Mouse (Mus musculus): Measurements from ENCODE around the gene Sec14l4.
"Not testable (repeated sequence)": the region's sequence is repeated elsewhere in the genome, so short reads cannot be mapped to it uniquely, and the experiment has no call there.

Gene Sec14l4

DNA sequence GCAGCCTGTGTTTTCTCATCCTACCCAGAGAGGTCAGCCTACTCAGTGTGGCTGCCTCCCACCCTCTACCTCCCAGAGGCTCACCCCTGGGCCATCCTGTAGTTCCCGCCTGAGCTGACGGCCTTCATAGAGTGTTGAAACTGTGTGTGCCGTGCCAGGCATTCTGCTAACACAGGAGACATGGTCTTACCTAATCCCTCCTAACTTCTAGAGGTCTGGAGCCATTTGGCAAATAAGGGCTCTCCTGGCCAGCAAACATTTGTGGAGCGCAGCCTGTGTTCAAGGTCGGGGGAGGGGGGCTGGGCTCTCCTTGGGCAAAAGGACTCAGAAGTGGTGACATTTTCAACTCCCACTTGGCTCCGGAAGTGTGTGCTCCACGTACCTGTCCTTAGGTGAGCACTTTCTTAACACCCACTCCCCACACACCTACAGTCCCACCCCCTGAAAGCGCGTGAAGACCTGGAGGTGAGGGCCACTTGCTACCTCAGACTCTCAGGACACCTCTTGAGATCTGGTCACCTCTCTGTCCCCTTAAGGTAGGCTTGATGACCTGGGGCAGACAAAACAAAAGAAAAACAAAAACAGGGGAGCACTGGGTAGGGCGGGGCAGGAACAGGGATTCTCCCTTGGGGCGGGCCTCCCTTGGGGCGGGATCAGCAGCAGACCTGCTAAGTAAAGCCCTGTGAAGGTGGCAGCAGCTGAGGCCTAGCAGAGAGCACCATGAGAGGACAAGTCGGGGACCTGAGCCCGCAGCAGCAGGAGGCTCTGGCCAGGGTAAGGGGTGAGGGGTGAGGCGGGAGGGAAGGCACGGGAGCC, at the start of gene Sec14l4:
TSS of gene Sec14l4 (plus strand) at position 337 of the 816 bp plus-strand sequence.
- in situ Hi-C loops (cut with MboI, MseI) = no loop called here

DNA sequence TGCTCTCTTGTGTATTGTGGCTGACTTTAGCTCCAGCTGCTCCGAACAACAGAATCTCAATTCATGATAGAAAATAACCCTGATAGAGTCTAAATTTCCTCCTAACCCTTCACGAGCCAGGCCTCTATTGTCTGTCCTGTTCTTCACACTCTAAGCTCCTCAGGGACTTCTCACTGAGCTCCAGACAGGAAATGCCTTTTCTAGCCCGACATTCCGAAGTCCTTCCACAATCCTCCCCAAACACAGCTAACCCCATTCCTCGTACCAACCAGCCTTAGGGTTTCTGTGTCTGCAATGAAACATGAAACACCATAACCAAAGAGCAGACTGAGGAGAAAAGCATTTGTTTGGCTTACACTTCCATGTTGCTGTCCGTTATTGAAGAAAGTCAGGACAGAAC, 49.7 kb upstream of the Sec14l4 start:
- in situ Hi-C loops (cut with MboI, MseI) = no loop called here

DNA sequence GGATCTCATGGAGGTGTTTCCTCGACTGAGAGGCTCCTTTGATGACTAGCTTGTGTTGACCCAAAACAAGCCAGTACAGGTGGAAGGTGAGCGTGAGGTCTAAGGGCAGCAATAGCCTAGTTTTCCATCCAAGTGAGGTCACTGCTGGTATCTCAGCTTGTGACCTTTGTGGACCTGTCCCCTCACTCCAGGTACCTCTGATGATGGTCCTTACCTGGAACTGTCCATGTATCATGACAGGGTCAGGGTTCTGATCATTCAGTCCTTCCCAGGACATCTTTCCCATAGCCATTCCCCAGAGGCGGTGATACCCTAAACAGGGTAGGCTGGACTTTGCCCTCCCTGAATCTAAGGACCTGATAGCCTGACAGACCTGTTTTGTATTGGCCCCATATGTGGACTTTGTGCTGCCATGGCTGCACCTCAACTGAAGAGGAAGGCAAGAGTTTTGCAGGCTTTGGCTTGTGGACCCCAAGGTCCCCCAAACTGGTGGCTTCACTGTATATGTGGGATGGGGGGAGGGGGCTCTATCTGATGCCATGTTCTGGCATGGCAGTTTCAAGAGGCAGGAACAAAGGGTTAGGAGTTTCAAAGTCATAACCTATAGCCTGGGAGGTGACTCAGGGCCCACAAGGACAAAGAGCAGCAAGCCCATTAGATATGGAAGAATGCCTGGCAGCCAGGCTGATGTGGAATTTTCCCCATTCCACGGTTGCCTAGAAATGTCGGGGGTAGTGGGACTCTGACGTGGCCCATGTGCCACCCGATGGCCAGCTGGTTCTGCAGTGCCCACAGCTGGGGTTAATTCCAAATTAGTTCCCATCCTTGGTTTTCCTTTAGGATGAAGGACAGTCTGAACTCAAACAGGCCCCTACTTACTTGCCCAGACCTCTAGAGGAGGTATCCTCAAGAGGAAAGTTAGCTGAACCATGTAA, 48.7 kb upstream of the Sec14l4 start:
- in situ Hi-C loops (cut with MboI, MseI) = no loop called here

DNA sequence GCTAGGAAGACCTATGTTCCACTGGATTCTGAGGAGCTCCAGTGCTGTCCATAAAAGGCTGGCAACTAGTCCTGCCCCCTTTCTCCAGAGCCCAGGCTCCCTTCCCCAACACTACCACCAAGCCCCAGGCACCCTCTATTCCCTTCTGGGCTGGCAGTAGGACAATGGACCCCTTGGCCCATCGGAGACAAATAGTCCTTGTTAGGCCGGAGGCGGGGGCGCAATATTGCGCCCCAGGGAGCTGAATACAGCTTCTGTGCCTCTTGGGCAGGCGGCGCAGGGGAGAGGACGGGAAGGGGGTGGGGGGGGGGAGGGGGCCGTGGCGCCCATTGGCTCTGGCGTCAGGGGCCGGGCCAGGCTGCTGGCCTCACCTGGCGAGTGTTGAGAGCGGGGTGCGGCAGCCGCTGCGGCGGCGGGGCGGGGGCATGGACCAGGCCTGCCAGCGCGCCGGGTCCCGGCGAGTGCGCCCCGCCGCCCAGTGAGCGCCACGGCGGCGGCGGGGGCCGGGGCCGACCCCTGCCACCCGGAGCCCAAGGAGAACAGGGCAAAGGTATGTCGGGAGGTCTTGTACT, 47.9 kb upstream of the Sec14l4 start, which contains the start of gene Gal3st1:
TSS of gene Gal3st1 (plus strand) at position 346 of the 572 bp plus-strand sequence.
- in situ Hi-C loops (cut with MboI, MseI) = no loop called here

DNA sequence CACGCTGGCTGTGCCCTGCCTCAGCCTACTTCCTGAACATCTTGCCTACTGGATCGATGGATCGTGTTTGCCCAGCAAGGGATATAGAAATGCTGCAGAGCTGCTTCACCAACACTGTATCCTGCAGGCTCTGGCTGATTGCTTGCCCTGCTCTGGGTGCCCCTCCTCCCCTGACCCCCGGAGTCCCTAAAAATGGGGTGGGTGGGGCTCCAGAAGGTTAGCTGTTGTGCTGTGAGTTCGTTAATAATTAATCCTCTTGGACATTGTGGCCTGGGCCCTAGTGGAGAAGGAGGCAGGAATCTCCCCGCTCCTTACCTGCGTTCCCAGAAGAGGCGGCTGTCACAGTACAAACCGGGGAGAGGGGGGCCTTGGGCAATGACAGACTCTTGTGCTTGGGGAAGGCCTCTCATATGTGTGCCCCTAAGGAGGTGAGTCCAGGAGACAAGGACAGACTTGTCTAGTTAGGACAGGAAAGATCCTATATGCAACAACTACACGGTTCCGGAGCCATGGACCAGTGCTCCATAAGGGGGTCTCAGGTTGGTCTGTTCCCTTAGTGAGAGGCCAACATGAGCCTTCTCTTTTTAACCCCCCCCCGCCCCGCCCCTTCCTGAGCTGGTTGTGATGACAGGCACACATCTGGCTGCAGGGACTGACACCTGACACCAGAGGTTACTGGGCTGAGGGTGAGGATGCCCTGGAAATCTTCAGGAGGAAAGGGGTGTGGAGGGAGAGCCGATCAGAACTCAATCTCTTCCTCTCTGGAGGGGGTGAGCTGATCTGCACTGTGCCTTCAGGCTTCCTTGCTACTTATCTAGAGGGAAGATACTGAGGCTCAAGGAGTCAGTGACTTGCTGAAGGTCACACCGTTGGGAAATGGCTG, 47.2 kb upstream of the Sec14l4 start:
- in situ Hi-C loops (cut with MboI, MseI) = no loop called here

DNA sequence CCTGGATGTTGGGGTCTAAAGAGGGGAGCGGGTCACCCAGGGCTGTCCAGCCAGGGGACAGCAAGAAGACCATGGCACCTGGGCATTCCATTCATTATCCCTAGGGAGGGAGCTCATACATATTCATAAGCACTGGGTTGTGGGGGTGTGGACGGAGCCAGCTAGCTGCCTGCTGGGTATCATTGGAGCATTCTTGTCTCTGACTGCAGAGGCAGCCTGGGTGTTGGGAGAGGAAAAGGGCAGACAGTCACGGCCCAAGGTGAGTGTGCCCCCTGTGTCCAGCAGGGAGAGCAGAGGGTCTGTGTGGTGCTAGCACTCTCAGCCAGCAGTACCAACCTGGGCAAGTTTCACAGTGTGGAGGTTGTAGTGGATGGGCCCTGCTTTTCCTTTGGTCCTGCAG, 41.5 kb upstream of the Sec14l4 start:
- in situ Hi-C loops (cut with MboI, MseI) = no loop called here

DNA sequence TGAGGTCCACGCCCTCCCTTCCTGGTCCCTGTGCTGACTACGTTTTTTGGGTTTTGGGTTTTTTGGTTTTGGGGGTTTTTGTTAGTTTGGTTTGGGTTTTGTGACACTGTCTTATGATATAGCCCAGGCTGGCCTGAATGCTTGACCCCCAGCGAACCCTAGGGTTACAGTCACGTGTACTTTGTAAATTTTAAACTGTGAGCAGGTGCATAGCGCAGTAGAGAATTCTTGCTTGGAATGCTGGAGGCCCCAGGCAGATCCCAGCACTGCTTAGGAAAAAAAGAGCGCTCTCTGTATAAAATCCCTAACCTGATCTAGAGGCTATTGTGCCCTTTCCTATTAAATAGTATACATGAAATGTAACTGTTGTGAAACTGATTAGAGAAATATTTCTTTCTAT, 38.1 kb upstream of the Sec14l4 start:
- in situ Hi-C loops (cut with MboI, MseI) = no loop called here

DNA sequence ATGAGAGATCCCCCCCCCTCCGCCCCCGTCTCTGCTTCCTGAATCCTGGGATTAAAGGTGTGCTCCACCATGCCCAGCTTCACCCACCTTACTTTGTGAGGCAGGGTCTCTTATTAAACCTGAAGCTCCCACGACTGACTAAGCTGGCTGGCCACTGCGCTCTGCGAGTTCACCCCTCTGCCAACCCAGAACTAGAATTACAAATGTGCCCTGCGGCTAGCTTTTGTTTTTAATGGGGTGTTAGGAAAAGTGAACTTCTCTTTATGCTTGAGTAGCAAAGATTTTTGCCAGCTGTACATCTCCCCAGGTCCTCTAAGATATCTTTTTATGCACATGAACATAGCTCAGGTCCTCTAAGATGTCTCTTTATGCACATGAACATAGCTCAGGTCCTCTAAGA, 37.3 kb upstream of the Sec14l4 start:
- in situ Hi-C loops (cut with MboI, MseI) = no loop called here

DNA sequence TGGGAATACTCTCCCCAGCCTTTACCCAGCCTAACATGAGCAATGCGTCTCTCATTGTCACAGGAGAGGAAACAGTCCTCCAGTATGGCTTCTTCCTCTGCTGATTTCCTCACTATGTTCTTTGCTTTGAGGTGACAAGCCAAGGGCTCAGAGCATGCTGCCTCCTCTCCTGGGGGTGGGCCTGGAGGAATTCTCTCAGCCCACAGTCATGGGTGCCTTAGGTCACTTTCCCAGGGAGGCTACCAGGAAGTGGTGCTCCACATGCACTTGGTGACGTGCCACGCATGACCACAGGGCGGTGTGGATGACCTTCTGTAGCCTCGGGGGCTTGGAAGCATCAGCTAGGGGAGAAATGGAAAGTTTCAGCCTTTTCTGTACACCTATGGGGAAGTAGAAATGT, 35.8 kb upstream of the Sec14l4 start:
- in situ Hi-C loops (cut with MboI, MseI) = no loop called here

DNA sequence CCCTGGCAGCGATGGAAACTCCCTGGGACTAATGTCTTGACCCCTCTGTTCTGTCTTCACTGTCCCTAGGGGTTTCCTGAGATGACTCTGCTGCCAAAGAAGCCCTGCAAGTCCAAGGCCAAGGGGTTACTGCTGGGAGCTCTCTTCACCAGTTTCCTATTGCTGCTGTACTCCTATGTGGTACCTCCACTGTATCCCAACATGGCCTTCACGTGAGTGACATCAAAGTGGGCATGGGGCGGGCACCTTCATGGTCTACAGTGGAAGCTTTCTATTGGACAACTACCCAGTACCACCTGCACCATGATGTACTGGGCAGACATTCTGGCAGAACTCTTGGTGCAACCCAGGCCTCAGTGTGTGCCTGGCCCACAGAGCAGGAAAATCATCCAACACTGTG, 34.4 kb upstream of the Sec14l4 start:
- in situ Hi-C loops (cut with MboI, MseI) = no loop called here

DNA sequence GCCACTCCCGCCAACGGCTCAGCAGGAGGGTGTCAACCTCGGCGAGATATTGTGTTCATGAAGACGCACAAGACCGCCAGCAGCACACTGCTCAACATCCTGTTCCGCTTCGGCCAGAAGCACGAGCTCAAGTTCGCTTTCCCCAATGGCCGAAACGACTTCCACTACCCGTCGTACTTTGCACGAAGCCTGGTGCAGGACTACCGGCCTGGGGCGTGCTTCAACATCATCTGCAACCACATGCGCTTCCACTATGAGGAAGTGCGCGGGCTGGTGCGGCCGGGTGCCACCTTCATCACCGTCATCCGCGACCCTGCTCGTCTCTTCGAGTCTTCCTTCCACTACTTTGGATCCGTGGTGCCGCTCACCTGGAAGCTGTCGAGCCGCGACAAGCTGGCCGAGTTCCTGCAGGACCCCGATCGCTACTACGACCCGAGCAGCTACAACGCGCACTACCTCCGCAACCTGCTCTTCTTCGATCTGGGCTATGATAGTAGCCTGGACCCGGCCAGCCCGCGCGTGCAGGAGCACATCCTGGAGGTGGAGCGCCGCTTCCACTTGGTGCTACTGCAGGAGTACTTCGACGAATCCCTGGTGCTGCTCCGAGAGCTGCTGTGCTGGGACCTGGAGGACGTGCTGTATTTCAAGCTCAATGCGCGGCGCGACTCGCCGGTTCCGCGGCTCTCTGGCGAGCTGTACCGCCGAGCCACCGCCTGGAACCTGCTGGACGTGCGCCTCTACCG, 33.1 kb upstream of the Sec14l4 start:
- in situ Hi-C loops (cut with MboI, MseI) = no loop called here

DNA sequence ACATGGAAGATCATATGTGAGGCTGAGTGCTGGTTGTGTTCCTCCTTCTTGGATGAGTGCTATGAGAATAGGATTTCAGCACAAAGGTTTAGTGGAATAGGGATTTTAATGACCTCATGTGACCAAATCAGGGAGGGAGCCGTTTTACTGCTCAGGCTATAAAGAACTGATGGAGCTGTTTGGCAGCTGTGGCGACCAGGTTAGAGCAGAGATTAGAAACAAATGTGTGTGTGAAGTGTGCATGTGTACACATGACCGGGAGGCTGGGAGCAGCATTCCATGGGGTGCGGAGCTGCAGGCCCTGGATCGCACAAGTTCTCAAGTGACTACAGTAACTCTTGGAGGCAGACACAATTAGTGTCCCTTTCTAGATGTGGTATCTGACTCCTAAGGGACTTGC, 31.7 kb upstream of the Sec14l4 start:
- in situ Hi-C loops (cut with MboI, MseI) = no loop called here

DNA sequence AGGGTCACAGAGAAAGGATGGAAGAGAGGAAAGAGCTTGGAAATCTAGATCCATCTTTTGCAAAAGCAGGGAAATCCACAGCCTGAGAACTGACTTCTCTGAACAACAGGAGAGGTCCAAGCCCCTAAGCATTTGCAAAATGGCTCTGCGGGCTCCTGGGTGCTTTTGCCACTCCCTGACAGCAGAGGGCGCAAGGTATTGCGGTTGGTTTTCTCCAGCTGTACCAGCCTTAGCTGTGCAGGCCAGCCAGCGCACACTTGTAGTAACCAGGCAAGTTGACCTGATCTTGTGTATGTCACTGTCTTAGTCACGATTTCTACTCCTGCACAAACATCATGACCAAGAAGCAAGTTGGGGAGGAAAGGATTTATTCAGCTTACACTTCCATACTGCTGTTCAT, 29.7 kb upstream of the Sec14l4 start:
- in situ Hi-C loops (cut with MboI, MseI) = loop anchor here (5.0 kb wide), 1 partner anchor 81 kb away; no protein-coding TSS in a partner anchor

DNA sequence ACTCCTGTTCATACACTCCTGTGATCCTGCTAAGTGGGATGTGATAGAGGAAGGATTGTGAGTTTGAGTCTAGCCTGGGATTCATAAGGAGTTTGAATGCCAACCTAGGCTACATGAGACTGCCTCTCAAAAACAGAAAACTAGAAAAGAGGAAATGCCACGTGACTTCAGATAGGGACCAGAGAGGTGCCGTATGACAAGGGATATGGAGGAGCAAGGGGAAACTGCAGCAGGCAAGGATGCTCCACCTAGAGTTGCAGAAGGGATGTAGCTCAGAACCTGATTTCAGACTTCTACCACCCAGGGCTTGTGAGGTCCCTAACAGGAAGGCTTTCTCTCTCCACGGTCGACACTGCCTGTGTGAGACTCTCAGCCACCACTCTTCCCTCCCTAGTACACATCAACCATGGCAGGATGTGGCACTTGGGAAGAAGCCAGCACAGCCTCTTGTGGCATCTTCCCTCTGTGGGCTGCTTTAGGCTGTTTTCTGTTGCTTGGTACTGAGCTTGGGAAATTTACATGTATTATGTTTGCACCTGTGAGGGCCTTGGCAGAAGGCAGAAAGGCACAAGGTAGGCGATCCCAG, 25.9 kb upstream of the Sec14l4 start:
- in situ Hi-C loops (cut with MboI, MseI) = no loop called here

DNA sequence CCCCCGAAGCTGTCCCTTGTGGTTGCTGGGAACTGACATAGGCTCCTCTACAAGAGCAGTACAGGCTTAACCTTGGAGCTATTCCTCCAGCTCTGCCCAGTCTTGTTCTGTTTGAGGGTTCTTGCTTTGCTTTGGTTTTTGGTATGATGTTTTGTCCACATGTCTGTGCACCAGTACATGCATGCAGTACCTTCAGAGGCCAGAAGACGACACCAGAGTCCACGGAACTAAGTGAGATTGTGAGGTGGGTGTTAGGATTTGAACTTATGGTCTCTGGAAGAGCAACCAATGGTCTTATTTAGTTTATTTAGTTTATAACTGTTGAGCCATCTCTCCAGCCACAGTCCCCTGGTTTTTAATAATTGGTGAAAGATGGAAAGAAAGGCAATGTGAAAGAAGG, 24.8 kb upstream of the Sec14l4 start:
- in situ Hi-C loops (cut with MboI, MseI) = no loop called here

DNA sequence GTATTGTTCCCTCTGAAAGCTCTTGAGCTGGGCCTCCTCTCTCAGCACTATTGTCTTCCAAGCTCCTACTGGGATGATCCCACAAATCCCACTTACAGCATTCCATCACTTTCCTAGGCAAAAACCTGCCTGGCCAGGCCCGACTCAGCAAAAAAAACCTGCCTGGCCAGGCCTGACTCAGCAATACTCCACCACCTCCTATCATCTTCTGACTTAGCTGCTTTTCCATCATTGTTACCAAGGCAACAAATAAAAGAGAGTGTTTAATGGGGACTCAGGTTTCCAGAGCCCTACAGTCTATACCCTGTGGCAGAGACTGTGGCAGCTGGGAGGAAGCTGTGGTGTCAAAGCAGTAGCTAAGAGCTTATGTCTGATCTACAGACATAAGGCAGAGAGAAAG, 18.6 kb upstream of the Sec14l4 start:
- in situ Hi-C loops (cut with MboI, MseI) = no loop called here

DNA sequence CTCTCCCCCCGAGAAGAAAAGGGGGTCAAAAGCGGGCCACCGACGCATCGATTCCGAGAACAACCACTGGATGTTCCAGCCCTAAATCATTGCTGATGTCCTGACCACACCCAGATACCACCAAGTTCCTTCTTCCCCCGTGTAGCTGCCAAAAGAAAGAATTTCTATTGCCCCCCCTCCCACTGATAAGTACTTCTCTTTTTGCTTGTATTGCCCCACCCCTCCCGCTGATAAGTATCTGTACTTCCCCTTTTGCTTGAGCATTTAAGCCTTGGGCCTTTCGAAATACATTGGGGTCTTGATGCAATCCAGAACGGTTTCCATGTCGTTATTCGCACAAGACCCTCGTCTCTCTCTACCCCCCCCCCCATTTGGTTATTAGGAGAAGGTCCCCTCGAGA, 15.5 kb upstream of the Sec14l4 start:
- in situ Hi-C loops (cut with MboI, MseI) = not testable (repeated sequence)

DNA sequence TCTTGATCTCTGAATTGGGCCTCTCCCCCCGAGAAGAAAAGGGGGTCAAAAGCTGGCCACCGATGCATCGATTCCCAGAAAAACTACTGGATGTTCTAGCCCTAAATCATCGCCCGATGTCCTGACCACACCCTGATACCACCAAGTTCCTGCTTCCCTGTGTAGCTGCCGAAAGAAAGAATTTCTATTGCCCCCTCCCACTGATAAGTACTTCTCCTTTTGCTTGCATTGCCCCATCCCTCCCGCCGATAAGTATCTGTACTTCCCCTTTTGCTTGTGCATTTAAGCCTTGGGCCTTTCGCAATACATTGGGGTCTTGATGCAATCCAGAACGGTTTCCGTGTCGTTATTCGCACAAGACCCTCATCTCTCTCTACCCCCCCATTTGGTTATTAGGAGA, 9.2 kb upstream of the Sec14l4 start:
- in situ Hi-C loops (cut with MboI, MseI) = not testable (repeated sequence)

DNA sequence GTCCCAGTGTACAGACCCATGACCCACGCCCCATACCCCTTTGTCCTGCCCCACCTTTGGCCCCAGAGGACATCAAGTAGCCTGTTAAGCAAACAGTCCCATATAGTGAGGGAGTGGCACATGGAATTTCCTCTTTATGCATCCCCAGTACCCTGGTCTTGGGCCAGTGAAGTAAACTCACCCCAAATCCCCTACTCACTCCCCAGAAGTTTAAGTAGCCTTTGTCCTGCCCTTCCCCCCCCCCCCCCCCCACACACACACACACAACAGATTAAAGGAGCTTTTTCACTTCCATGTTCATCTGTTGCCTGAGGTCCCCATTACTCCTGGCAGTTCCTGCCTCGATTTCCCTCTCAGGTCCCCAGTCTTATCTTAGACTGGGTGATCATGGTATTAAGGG, 7.9 kb upstream of the Sec14l4 start:
- in situ Hi-C loops (cut with MboI, MseI) = no loop called here

DNA sequence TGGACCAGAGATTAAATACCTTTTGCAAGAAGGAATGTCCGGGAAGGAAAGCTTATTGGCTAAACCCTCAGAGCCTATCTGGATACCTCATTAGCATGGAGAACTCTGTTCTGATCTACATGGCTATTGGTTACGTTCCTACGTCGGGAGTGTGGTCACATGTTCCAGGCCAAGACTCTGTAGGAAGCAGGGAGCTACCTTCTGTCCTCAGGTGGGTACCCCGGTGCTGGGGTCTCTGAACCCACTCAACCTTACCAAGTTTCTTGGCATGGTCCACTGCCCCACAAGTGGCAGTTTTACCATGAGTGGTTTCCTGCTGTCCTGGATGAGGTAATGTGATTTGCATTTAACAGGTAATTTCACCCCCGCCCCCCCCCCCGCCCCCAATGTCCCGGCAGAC, 4.2 kb upstream of the Sec14l4 start:
- in situ Hi-C loops (cut with MboI, MseI) = no loop called here
